Mouse (Mus musculus) neural tube, embryonic 13.5 days (tissue): ENCODE data around the gene Tbc1d22b. TPM values are rescaled to one million over a fixed set of nuclear protein-coding genes. Genes with fewer than 3 reads are reported as not detected.
"Not testable (repeated sequence)": the region's sequence is repeated elsewhere in the genome, so short reads cannot be mapped to it uniquely, and the experiment has no call there.

Experiments
- ATAC-seq: fragments of 200-750 bp; cut with Nextera tagmentation; 2 replicates; pipeline ENCODE4 v1.8.0; 2017; ENCODE audit warnings: low read depth, mild to moderate bottlenecking, moderate TSS enrichment, moderate library complexity
- H3K27ac ChIP-seq: fragments of 300-500 bp; sonication (generic); replicated peaks from 2 replicates; pipeline ENCODE4 v1.5.1; 2015; ENCODE audit warnings: moderate library complexity, mild to moderate bottlenecking, inconsistent platforms
- H3K27me3 ChIP-seq: fragments of 300-500 bp; sonication (generic); 2 replicates; pipeline ENCODE4 v1.6.1; 2015; ENCODE audit warnings: mild to moderate bottlenecking, inconsistent platforms
- H3K36me3 ChIP-seq: fragments of 300-500 bp; sonication (generic); 2 replicates; pipeline ENCODE4 v1.6.1; 2015; ENCODE audit warnings: mild to moderate bottlenecking, inconsistent platforms
- H3K4me1 ChIP-seq: fragments of 300-500 bp; sonication (generic); replicated peaks from 2 replicates; pipeline ENCODE4 v1.6.1; 2015; ENCODE audit warnings: inconsistent platforms
- H3K4me2 ChIP-seq: fragments of 300-500 bp; sonication (generic); 2 replicates; pipeline ENCODE4 v1.6.1; 2015; ENCODE audit warnings: inconsistent platforms, mild to moderate bottlenecking, moderate library complexity
- H3K4me3 ChIP-seq: fragments of 300-500 bp; sonication (generic); 2 replicates; pipeline ENCODE4 v1.5.1; 2015; ENCODE audit warnings: mild to moderate bottlenecking, inconsistent platforms
- H3K9ac ChIP-seq: fragments of 300-500 bp; sonication (generic); 2 replicates; pipeline ENCODE4 v1.6.1; 2015; ENCODE audit warnings: moderate library complexity, mild to moderate bottlenecking, inconsistent platforms
- H3K9me3 ChIP-seq: fragments of 300-500 bp; sonication (generic); 2 replicates; pipeline ENCODE4 v1.6.1; 2016; ENCODE audit warnings: inconsistent platforms
- WGBS: fragments of 180-500 bp; shearing (Covaris S2); methylation state at CpG from one replicate; pipeline ENCODE4 v1.1.7; 2015; 5-methylcytosine and 5-hydroxymethylcytosine counted together
- polyA plus RNA-seq: library from polyadenylated mRNA; unstranded; fragments of >200 nt; fragmentation: Nextera tagmentation; extraction: Ambion mirVana; gene quantifications from 2 replicates; pipeline ENCODE4 v1.2.1, GENCODE M21; 2015

Tbc1d22b gene
- polyA plus RNA-seq, 1 experiment from 2014 or later = 24.7 TPM

- not testable (repeated sequence) for H3K27me3 ChIP-seq, H3K36me3 ChIP-seq, H3K27ac ChIP-seq, H3K4me1 ChIP-seq, H3K4me3 ChIP-seq, H3K4me2 ChIP-seq, ATAC-seq, H3K9me3 ChIP-seq, H3K9ac ChIP-seq
- WGBS = 94% methylated on average over 5 of the region's 5 CpGs
Observed at GRCm38 (mm10) chr17:29518665-29519064, 30.9 kb upstream of the Tbc1d22b start.

GRCm38 (mm10) chr17:29519731-29520130 lies 29.9 kb upstream of the Tbc1d22b start:
- H3K9me3 ChIP-seq = no peaks in the 10 kb centered on the region
- no peak overlapping the region for H3K4me3 ChIP-seq
- no peak overlapping the region for H3K27ac ChIP-seq
- H3K9ac ChIP-seq = no peak overlapping the region
- WGBS = 70% methylated on average over 8 of the region's 8 CpGs
- no peaks in the 10 kb centered on the region for H3K36me3 ChIP-seq
- H3K4me2 ChIP-seq = no peak overlapping the region
- ATAC-seq = no peak
- H3K4me1 ChIP-seq = no peaks in the 10 kb centered on the region
- H3K27me3 ChIP-seq = no peaks in the 10 kb centered on the region

- H3K27me3 ChIP-seq = no peaks in the 10 kb centered on the region
- no peak overlapping the region for H3K27ac ChIP-seq
- H3K36me3 ChIP-seq = no peaks in the 10 kb centered on the region
- no peak overlapping the region for H3K9ac ChIP-seq
- no peak for ATAC-seq
- WGBS = 84% methylated on average over 2 of the region's 2 CpGs
- no peak overlapping the region for H3K4me3 ChIP-seq
- H3K4me1 ChIP-seq = no peaks in the 10 kb centered on the region
- no peak overlapping the region for H3K4me2 ChIP-seq
- peaks cover 6% of the 10 kb centered on the region; the same call in 1 of the 2 replicates for H3K9me3 ChIP-seq
Observed at GRCm38 (mm10) chr17:29525613-29526012, 24.0 kb upstream of the Tbc1d22b start.

GRCm38 (mm10) chr17:29528568-29529187 lies 20.9 kb upstream of the Tbc1d22b start:
- Histone ChIP-seq H3K9ac (no peak overlapping the region), H3K4me1 (peaks cover 9% of the 10 kb centered on the region; the same call in 1 of the 2 replicates), H3K27ac (no peak overlapping the region), H3K4me2 (no peak overlapping the region), H3K9me3 (peaks cover 6% of the 10 kb centered on the region; the same call in 1 of the 2 replicates), H3K36me3 (no peaks in the 10 kb centered on the region), H3K4me3 (no peak overlapping the region), H3K27me3 (no peaks in the 10 kb centered on the region)
- 80% methylated on average over 8 of the region's 8 CpGs for WGBS
- ATAC-seq = no peak

- H3K4me1 ChIP-seq = peaks cover 9% of the 10 kb centered on the region; the same call in 1 of the 2 replicates
- H3K27ac ChIP-seq = no peak overlapping the region
- H3K9ac ChIP-seq = no peak overlapping the region
- no peaks in the 10 kb centered on the region for H3K36me3 ChIP-seq
- no peaks in the 10 kb centered on the region for H3K27me3 ChIP-seq
- no peak overlapping the region for H3K4me3 ChIP-seq
- no peak for ATAC-seq
- WGBS = 87% methylated on average over 5 of the region's 6 CpGs
- H3K9me3 ChIP-seq = peaks cover 5% of the 10 kb centered on the region; the same call in 1 of the 2 replicates
- H3K4me2 ChIP-seq = no peak overlapping the region
Observed at GRCm38 (mm10) chr17:29530508-29530907, 19.1 kb upstream of the Tbc1d22b start.

GRCm38 (mm10) chr17:29531278-29531677 lies 18.3 kb upstream of the Tbc1d22b start:
- Histone ChIP-seq H3K36me3 (no peaks in the 10 kb centered on the region), H3K9me3 (no peaks in the 10 kb centered on the region), H3K4me3 (no peak overlapping the region), H3K9ac (no peak overlapping the region), H3K4me2 (no peak overlapping the region), H3K4me1 (peaks cover 9% of the 10 kb centered on the region; the same call in 1 of the 2 replicates), H3K27me3 (no peaks in the 10 kb centered on the region), H3K27ac (no peak overlapping the region)
- ATAC-seq = no peak
- WGBS = 75% methylated on average over 9 of the region's 9 CpGs

- no peak for ATAC-seq
- Histone ChIP-seq H3K4me3 (no peak overlapping the region), H3K36me3 (no peaks in the 10 kb centered on the region), H3K4me2 (no peak overlapping the region), H3K27me3 (no peaks in the 10 kb centered on the region), H3K4me1 (peaks cover 9% of the 10 kb centered on the region; the same call in 1 of the 2 replicates), H3K27ac (no peak overlapping the region), H3K9me3 (no peaks in the 10 kb centered on the region), H3K9ac (no peak overlapping the region)
- 55% methylated on average over 10 of the region's 10 CpGs for WGBS
Observed at GRCm38 (mm10) chr17:29531757-29532384, 17.7 kb upstream of the Tbc1d22b start.

GRCm38 (mm10) chr17:29533866-29534265 lies 15.7 kb upstream of the Tbc1d22b start:
- Histone ChIP-seq H3K9me3 (no peaks in the 10 kb centered on the region), H3K36me3 (no peaks in the 10 kb centered on the region), H3K4me2 (no peak overlapping the region), H3K9ac (no peak overlapping the region), H3K4me3 (no peak overlapping the region), H3K27me3 (no peaks in the 10 kb centered on the region), H3K27ac (no peak overlapping the region), H3K4me1 (peaks cover 9% of the 10 kb centered on the region; the same call in 1 of the 2 replicates)
- whole genome bisulfite sequencing = 94% methylated on average over 11 of the region's 11 CpGs
- no peak for ATAC-seq

- 86% methylated on average over 8 of the region's 8 CpGs for WGBS
- no peak overlapping the region for H3K27ac ChIP-seq
- no peak overlapping the region for H3K4me2 ChIP-seq
- H3K9ac ChIP-seq = no peak overlapping the region
- no peak for ATAC-seq
- H3K27me3 ChIP-seq = no peaks in the 10 kb centered on the region
- no peaks in the 10 kb centered on the region for H3K9me3 ChIP-seq
- H3K4me1 ChIP-seq = no peaks in the 10 kb centered on the region
- no peaks in the 10 kb centered on the region for H3K36me3 ChIP-seq
- H3K4me3 ChIP-seq = no peak overlapping the region
Observed at GRCm38 (mm10) chr17:29540426-29540825, 9.2 kb upstream of the Tbc1d22b start.

GRCm38 (mm10) chr17:29541419-29541818 lies 8.2 kb upstream of the Tbc1d22b start:
- ATAC-seq = no peak
- H3K9me3 ChIP-seq = no peaks in the 10 kb centered on the region
- H3K36me3 ChIP-seq = no peaks in the 10 kb centered on the region
- no peak overlapping the region for H3K4me2 ChIP-seq
- H3K9ac ChIP-seq = no peak overlapping the region
- WGBS = 72% methylated on average over 14 of the region's 14 CpGs
- no peak overlapping the region for H3K27ac ChIP-seq
- no peaks in the 10 kb centered on the region for H3K4me1 ChIP-seq
- no peak overlapping the region for H3K4me3 ChIP-seq
- H3K27me3 ChIP-seq = no peaks in the 10 kb centered on the region

GRCm38 (mm10) chr17:29542831-29543690 lies 6.5 kb upstream of the Tbc1d22b start:
- no peaks in the 10 kb centered on the region for H3K4me1 ChIP-seq
- no peak overlapping the region for H3K4me3 ChIP-seq
- H3K9ac ChIP-seq = no peak overlapping the region
- no peak overlapping the region for H3K4me2 ChIP-seq
- no peak for ATAC-seq
- H3K27ac ChIP-seq = no peak overlapping the region
- no peaks in the 10 kb centered on the region for H3K9me3 ChIP-seq
- 87% methylated on average over 19 of the region's 19 CpGs for WGBS
- H3K36me3 ChIP-seq = no peaks in the 10 kb centered on the region
- H3K27me3 ChIP-seq = no peaks in the 10 kb centered on the region; the same call in 1 of the 2 replicates

GRCm38 (mm10) chr17:29544064-29544463 lies 5.5 kb upstream of the Tbc1d22b start:
- H3K27ac ChIP-seq = no peak overlapping the region
- WGBS = 89% methylated on average over 2 of the region's 2 CpGs

More at GRCm38 (mm10) chr17:29544064-29544463, 5.5 kb upstream of the Tbc1d22b start:
- H3K9me3 ChIP-seq = no peaks in the 10 kb centered on the region
- no peaks in the 10 kb centered on the region for H3K4me1 ChIP-seq
- no peaks in the 10 kb centered on the region; the same call in 1 of the 2 replicates for H3K27me3 ChIP-seq
- ATAC-seq = no peak
- H3K4me3 ChIP-seq = no peak overlapping the region
- H3K9ac ChIP-seq = no peak overlapping the region
- no peaks in the 10 kb centered on the region for H3K36me3 ChIP-seq
- no peak overlapping the region for H3K4me2 ChIP-seq
